Mouse (Mus musculus) testis, adult 2 months (tissue): ENCODE measurements around the gene S100a2.

Experiments used
- CTCF ChIP-seq: fragments of 200-500 bp; IDR thresholded peaks from 2 replicates; pipeline ENCODE4 v1.5.1; 2012; ENCODE audit warnings: low read depth, mild to moderate bottlenecking, inconsistent platforms, low read length, moderate library complexity; ENCODE audit not compliant: control insufficient read depth, insufficient read depth, insufficient replicate concordance
- POLR2A ChIP-seq: fragments of 200-500 bp; IDR thresholded peaks from 2 replicates; pipeline ENCODE4 v1.6.1; 2012; ENCODE audit warnings: low read depth, mild to moderate bottlenecking, inconsistent platforms, low read length, moderate library complexity; ENCODE audit not compliant: control insufficient read depth

GRCm38 (mm10) chr3:90587361-90588101 is 2.5 kb upstream of the S100a2 start:
- no peak for TF ChIP-seq CTCF
- TF ChIP-seq POLR2A, result no peak
